Mouse (Mus musculus): ENCODE measurements around the gene March4.
A peak's percentile ranks its signal among the peaks of the same experiment; 100 is the strongest.

Gene March4

DNA sequence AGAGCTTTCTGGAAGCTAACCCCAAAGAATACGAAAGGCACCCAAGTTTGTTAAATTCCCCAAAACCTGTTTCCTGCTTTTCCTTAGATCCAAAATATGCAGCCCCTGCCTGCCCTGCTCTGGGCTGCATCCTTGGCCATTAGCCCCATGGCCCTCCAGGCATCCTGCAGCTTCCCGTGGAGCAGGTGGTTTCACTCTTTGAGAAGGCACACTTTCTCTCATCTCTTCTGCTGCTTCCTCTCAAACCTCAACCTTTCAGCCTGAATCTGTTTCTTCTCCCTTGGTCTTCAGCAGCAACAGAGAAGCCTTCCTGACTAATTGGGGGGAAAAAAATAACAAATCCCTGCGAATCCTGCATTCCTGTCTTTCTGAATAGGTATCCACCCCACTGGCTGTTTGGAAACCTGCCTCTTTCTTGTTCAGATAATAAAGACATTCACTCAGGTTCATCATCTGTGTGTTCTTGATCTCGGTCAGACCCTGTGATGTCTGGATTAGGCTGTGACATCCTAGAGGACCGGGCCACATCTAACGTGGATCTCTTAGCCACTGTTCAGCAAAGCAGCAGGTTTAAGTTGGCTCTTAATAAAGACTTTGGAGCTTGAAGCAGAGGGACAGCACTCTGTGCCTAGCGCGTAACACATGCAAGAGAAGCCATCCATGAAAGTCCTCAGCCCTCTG lies 6.1 kb downstream of the March4 start:
- DNase-seq (ENCODE audit: low spot score in 2 of 2), result no peak

DNA sequence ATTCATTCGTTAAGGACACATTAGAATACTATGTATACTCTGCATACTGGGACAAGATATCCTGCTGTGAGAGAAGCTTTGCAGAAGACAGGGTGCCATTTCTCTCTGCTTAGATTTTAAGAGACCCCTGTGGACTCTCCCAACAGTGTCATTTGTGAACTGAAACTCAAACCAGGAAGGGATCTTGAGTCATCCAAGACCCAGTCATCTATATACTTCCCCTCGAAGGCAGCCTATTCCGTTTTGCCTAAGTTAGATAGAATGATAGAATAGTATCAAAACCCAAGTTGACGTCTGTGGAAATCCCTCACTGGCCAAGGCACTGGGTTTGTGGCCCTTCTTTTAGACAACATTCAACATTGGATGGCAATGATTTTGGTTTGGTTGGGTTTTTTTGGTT lies 7.5 kb downstream of the March4 start:
- DNase-seq (ENCODE audit: low spot score in 2 of 2), result no peak

DNA sequence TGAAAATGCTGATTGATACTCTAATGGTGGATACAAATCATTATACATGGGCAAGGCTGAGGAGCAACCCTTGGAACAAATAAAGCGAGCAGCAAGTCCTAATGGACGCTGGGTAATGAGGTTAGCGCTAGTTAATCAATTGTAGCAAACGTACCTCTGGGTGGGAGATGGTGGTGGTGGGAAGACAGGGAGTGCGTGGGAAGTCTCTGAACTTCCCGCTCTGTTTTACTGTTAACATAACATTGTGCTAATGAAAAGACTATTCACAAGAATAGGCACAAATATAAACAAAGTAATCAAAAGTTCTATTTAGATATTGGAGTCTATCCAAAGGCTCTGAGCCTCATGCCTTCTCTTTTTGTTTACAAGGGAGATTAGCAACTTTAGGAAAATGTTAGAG lies 13.1 kb downstream of the March4 start:
- no peak for DNase-seq (ENCODE audit: low spot score in 2 of 2)

DNA sequence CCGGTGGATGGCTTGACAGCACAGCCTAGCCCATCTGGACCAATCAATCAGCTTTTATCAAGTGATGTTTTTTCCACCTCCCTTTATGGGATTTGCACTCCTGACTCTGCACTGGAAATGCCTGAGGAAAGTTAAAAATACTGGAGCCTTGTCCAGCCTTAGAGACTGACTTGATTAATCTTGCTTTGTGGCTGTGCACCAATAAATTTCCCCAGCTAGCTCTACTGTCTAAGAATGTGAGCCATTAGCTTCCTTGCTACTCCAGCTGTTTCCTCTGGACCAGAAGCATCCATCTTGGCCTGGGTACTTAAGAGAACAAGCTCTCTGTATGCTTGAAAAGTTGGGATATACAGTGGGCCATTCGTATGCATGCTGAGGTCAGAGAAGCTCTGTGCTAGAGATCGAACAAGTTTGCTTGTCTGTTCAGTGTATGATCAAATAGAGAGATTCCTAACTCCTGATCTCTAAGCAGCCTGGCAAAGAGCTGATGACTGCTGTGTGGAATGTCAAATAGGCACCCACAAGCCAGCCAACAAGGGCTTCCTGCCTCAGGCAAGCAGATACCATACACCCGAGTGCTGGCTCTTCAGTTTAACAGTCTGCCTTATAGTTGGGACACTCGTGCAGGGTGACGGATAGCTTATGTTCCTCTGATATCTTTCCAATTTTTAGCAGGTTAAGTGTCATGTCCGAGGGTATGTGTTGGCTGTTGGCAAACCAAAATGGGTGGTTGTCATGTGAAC lies 25.8 kb downstream of the March4 start:
- no peak for DNase-seq (ENCODE audit: low spot score in 2 of 2)

DNA sequence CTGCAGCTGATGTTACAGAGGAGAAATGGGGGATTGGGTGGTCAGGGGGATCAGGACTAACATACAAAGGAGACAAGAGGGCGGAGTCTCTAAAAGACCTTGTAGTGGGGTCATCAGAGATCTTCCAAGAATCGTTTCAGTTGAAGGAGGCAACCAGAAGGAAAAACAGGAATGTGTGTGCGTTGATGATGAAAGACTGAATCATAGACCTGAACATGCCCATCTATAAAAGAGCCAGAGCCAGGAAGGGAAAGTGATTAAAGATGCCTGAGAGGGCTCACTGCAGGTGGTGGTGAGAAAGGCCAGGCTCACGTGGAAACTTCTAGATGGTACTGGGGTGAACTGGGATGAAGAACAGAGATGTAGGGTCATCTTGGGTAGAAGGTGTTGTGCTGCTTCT lies 27.2 kb downstream of the March4 start:
- DNase-seq (ENCODE audit: low spot score in 2 of 2), result no peak

DNA sequence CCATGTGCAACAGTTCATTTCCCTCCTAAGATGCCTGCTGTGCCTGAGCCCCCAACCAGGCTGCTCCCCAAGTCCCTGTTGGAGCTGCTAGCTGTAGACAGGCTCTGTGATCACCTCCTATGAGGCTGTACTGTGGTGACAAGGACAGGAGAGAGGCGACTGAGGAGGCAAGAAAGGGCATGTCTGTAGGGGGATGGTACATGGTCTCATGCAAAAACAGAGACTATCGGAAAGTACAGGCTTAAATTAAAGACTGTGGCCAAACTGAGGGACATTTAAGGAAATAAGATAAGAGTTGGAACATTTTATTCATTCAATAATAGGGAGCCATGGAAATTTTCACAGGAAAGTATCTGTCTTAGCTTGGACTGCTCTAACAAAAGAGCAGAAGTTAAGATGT lies 29.1 kb downstream of the March4 start:
- no peak for DNase-seq (ENCODE audit: low spot score in 2 of 2)

DNA sequence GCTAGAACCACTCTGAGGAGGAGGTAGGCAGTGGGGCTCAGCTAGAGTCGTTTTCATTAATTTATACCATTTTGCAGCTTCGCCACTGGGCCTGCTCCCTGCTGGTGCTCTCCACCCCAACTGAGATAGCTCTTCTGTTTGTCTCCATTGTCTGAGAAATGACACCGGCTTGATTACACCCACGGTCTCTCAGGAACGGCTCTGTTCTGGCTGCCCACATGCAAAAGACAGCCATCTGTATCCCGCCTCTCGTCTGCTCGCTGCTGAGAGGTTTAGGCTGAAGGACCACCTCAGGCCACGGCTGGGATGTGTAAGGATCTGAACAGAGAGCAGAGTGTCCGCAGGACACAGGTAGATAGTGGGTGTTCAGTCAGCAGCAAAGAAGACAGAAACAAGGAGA lies 30.5 kb downstream of the March4 start:
- DNase-seq (ENCODE audit: low spot score in 2 of 2), result peak; percentile 16 to 55

DNA sequence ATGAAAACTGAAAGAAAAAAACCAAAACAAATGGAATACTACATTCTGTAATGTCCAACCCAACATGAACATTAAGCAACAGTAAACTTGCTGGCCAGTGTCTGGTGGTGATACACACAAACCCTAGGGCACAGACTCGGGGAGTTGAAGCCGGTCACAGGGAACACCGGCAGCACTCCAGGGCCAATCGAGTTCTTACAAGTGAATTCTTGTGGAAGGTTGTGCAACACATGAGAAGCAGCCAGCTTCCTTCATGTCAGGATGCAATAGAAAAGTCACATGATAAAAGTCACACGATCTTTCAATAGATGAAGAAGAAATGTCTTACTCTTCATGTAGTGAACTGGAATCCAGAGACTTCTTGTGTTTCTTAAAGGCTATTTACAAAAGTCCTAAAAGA lies 39.1 kb downstream of the March4 start:
- no peak for DNase-seq (ENCODE audit: low spot score in 2 of 2)

DNA sequence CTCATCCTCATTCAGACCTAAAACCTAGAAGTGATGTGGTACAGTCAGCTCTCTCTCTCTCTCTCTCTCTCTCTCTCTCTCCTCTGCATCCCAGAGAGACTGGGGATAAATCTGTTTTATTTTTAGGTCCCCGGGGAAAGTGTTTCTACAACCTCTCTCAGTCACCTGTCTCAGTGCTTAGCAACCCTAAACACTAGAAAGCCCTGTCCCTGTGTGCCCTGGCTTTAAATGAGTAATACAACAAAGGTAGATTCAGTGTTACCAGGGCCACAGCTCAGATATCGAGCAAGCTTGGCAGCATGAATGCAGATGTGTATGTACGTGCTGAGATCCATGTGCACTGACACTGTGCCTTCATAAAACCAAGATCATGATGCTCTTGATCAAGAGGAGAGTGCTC lies 43.3 kb downstream of the March4 start:
- no peak for DNase-seq (ENCODE audit: low spot score in 2 of 2)

DNA sequence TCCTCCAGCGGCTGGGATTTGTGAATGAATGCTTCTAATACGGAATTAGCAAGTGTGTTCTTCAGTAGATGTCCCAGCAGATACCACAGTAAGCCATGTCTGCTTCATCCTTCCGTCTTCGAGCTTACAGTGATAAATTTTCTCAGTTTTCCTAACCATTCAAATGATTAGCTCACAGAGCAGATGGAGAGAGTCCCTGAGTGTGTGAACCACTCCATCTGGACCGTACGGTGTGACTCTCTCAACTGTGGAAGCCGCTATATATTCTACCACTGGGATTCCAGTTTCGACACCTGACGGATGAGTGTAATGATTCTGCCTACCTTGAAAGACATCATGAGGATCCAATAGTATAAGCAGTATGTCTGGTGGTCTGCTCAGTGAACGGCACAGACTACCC lies 44.1 kb downstream of the March4 start:
- peak in 1 of 2 experiments; percentile 48 for DNase-seq (ENCODE audit: low spot score in 2 of 2)

DNA sequence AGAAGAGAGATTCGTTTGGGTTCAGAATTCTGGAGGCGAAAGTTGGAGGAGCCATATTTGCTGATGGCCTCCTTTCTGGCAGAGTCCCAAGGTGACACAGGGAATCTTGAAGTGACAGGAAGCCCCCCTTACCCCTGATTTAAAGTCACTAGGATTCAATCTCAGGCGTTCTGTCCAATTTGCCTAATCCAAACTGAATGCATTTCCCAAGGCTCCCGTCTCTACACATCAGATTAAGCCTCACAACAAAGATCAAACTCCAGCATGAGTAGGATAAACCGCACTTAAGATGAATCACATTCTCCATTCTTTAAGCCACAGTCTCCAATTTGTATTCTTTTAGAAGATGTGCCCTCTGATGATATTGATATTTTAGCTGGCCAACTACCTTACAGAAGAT lies 45.4 kb downstream of the March4 start:
- no peak for DNase-seq (ENCODE audit: low spot score in 2 of 2)

DNA sequence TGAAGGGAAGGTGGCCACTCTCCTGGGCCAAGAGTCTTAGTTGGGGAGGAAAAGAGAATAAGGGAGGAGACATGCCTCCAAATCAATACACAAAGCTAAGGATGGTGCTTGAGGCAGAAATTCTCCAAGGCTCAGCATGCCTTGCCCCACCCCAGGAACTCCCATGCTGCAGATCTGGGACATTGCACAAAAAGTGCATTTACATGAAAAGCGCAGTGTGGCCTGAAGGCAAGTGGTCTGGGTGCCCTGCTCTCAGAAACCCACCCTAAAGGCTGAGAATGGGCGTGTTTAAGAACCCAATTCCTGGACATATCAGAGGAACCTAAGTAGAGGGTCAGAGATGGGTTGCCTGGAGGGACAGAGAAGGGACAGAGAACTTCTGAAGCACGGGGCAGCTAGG lies 45.9 kb downstream of the March4 start:
- no peak for DNase-seq (ENCODE audit: low spot score in 2 of 2)

DNA sequence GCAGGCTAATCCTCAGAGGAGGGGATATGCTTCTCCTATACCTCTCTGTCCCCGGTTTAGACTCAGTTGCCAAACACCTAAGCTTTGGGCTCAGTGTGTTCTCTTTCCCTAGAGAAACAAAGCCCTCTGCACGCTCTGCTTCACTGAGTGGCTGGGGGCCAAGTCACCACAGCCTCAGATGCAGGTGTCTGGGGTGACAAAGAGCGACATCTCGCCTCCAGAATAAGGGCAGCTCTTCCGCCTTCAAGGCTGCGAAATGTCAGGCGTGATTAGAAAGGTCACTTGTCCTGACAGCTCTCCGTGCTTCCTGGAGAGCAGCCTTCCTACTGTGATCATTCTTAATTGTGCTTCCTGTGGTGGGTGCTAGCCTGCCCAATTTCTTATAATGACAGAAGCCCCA lies 46.5 kb downstream of the March4 start:
- no peak for DNase-seq (ENCODE audit: low spot score in 2 of 2)

DNA sequence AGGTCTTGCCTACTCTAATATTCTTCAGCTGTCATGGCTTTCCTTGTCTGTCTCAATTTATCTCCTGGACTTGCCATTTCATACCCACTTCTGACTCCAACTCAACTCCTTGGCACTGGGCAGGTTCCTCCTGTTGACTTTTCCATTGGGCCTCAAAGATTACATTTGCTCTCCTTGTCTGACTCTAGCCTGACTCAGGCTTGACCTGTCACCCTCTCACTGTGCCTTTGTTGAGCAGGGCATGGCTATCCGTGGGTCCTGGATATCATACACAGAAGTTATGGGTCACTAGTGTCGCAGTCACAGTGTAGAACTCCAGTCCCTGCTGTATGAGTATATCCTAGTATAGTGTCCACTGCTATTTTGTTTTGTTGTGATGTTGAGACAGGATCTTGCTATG lies 60.1 kb downstream of the March4 start:
- no peak for DNase-seq (ENCODE audit: low spot score in 2 of 2)

DNA sequence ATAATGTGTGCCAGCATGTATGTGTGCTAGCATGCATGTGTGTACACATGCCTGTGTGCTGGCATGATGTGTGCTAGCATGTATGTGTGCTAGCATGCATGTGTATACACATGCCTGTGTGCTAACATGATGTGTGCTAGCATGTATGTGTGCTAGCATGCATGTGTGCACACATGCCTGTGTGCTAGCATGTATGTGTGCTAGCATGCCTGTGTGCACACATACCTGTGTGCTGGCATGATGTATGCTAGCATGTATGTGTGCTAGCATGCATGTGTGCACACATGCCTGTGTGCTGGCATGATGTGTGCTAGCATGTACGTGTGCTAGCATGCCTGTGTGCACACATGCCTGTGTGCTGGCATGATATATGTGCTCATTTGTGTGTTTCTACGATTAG lies 67.7 kb downstream of the March4 start:
- DNase-seq (ENCODE audit: low spot score in 2 of 2), result no peak

DNA sequence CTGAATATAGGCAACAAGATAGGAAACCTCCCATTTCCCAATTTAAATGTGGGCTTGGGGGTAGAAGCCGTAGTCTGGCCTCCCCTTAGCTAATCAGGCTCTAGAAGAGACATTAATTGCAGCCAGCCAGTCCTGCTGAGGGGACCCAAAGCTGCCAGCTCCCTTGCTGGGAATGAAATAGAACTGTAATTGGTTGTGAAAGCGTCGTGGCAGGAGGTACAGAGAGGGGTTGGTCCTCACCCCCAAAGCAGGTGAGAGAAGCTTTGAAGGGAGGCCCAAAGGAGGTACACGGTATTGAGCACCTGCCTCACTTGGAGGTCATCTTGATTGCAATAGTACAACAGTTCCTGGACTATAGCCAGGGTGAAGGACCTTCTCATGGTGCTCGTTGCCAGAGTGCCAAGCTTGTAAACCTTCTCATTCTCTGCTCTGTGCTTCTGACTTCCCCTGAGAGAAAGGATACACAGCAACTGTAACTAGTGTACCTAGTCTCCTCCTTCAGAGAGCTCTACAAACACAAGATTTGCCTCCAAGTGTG lies 68.2 kb downstream of the March4 start:
- no peak for DNase-seq (ENCODE audit: low spot score in 2 of 2)

DNA sequence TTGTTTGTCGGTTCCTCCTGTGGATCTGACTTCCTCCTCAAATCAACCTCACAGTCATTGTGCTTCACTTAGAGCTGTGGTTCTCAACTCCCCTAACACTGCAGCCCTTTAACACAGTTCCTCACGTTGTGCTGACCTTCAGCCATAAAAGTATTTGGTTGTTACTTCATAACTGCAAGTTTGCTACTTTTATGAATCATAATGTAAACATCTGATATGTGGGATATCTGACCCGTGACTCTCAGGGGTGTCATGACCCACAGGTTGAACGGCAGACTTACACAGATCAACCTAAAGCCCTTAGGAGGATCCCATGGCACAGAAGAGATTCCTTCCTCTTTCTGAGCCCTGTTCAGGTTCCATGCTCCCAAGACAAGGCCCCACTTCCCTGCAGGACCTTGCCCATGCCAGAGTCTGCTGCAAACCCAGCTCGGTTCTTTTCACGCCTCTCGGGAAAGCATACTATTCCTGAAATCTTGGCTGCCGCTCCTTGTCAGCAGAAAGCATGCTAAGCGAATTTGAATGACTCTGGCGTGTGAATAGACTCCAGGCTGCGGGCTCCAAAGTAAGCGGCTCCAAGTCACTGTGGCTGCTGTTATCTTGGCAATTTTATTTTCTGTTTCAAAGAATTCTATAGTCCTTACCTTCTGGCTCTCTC lies 71.7 kb downstream of the March4 start:
- peak; percentile 22 to 49 for DNase-seq (ENCODE audit: low spot score in 2 of 2)

DNA sequence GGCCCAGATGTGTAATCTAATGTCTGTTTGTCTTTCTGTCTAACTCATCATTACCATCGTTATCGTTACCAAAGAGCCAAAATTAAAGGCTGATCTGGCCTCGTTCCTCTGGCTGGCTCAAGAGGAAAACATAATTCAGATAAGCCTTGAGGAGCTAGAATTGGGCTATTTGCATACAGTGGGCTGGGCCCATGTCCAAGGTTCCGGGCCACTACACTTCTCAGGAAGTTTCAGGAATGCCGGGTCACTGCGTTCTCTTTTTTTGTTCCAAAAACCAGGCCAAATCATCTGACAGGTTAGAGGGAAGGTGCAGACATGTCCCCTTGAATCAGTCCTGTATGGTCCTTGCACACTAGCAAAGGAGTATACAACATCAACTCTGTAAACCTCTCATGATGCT lies 74.2 kb downstream of the March4 start:
- DNase-seq (ENCODE audit: low spot score in 2 of 2), result no peak

DNA sequence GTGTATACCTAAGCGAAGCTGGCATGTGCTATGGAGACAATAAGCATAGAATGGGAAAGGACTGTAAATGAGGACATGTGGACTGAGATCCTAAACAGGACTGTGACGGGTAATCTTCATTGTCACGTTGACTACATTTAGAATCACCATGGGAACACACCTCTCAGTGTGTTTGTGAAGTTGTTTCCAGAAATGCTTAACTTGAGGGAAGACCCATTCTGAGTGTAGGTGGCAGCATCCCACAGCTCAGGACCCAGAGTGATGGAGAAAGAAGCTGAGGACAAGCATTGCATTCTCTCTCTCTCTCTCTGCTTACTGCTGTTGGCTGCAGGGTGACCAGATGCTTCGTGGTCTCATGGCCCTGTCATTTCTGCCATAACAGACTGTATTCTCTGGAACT lies 79.1 kb downstream of the March4 start:
- peak in 1 of 2 experiments; percentile 19 for DNase-seq (ENCODE audit: low spot score in 2 of 2)

DNA sequence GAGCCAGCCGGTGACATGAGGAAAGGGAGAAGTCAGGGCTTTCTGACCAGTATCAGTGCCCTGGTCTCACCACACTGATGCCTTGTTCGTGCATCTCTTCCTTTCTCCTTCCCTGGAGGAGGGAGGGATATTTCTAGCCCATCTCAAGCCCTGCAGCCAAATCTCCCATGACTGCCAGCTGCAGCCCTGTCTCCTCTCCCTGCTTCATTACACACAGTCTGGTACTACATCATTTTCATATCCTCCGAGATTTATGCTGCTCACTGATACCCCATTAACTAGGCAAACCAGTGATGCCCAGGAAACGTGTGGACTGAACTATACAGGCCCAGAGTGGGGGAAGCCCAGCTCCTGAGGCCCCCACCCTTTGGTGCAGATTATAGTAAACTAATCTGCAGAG lies 80.8 kb downstream of the March4 start:
- no peak for DNase-seq (ENCODE audit: low spot score in 2 of 2)

DNA sequence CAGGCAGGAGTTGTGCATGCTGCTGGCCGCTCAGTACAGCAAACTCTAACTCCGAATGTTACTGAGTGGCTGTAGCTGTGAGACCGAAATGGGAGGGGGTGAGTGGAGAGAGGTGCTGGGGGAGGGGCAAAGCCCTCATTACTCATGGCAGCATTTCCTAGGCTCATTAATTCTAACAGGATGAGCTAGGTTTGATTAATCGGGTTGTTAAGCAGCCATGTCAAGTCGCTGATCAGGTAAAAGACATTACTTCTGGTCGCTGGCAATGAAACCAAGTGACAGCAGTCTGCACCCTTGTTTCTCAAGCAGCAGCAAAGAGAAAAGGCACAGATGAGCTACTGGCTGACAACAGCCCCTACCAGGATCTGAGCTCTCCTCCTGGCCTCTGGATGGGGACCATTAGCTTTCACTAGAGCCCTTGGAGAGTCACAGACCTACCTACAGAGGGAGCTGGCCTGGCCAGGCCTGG lies 82.0 kb downstream of the March4 start:
- DNase-seq (ENCODE audit: low spot score in 2 of 2), result no peak

DNA sequence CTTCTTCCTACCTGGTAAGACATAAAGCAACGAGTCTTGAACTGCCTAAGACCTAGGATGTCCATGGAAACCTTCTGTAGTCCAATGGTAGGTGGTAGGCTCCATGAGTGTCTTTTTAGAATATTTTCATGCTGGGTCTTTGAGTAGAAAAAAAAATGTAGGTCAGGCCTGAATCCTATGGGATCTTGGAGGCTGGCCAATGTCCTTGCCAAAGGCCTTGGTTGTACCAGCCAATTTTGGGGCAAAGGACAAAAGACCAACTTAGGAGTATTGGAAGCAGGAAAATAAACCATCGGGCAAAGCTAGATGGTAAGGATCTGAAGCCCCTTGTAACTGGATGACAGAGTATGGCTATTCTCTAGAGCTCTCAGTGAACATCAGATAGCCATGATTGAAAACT lies 83.9 kb downstream of the March4 start:
- no peak for DNase-seq (ENCODE audit: low spot score in 2 of 2)

DNA sequence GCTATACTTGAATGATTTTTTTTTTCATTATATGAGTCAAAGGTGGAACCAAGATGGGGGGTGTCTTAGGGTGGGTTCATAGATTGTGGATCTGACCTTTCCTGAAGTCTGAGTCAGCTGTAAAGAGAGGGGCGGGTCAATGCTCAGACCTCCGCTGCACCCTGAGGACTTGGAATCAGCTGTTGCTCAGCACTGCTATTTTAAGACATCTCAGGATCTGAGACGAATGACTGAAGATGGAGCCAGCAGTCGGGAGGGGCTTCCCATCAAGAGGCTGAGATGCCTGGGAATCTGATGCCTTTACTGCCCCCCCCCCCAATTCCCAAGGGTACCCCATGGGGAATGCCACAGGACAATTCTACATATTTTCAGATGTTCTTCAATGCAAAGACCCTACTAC lies 85.9 kb downstream of the March4 start:
- DNase-seq (ENCODE audit: low spot score in 2 of 2), result no peak

All from left cerebral cortex, adult 9 months (tissue).